Mouse (Mus musculus) testis, adult 2 months (tissue): ENCODE results near the gene Gmpr.

ENCODE experiments used
- CTCF ChIP-seq: fragments of 200-500 bp; IDR thresholded peaks from 2 replicates; pipeline ENCODE4 v1.5.1; 2012; ENCODE audit warnings: low read depth, mild to moderate bottlenecking, inconsistent platforms, low read length, moderate library complexity; ENCODE audit not compliant: control insufficient read depth, insufficient read depth, insufficient replicate concordance
- POLR2A ChIP-seq: fragments of 200-500 bp; IDR thresholded peaks from 2 replicates; pipeline ENCODE4 v1.6.1; 2012; ENCODE audit warnings: low read depth, mild to moderate bottlenecking, inconsistent platforms, low read length, moderate library complexity; ENCODE audit not compliant: control insufficient read depth

GRCm38 (mm10) chr13:45502791-45503190 lies 4.5 kb upstream of the Gmpr start:
- TF ChIP-seq CTCF (no peak), POLR2A (no peak)
